Mouse (Mus musculus): ENCODE measurements around the gene Fgfr1op.

DNA sequence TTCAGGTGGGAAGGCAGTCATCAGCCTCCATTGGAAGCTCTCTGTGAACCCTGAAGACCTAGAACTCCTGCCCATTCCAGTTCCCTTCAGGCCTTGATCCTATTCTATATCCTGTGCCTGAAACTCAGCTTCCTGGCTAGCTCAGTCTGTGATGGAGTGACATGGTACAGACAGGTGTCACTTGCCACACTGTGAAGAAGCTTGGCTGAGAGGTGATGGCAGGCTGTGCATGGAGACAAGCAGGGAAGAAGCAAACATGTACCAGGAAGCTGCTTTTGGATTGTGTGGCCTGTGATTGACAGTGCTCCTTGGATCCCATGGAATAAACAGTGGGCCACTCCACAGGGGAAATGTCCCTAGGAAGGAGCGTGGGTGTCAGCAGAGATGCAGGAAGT is 34.6 kb downstream of the Fgfr1op start:
- TF ChIP-seq CTCF (conservative IDR thresholded peaks at IDR 0.05; ENCODE audit: insufficient read depth, insufficient read length, low read depth, low read length), result no peak
- no peak for TF ChIP-seq POLR2A (IDR thresholded peaks at IDR 0.05; ENCODE audit: low read depth, low read length)
